Mouse (Mus musculus) liver, adult 2 months (tissue): Measurements from ENCODE around the gene Spcs2.

Source experiments
- CTCF ChIP-seq: fragments of 200-500 bp; IDR thresholded peaks from 2 replicates; pipeline ENCODE4 v1.5.1; 2011; ENCODE audit warnings: low read depth, low read length, control low read depth
- POLR2A ChIP-seq: fragments of 200-500 bp; IDR thresholded peaks from 2 replicates; pipeline ENCODE4 v1.6.1; 2011; ENCODE audit warnings: low read length, control low read depth; ENCODE audit not compliant: insufficient read depth; ENCODE audit errors: extremely low read depth

GRCm38 (mm10) chr7:99851618-99852017, 11.6 kb downstream of the Spcs2 start:
- TF ChIP-seq CTCF (no peak), POLR2A (no peak)
